Mouse (Mus musculus): ENCODE measurements around the gene Gpr137c. TPM values are rescaled to one million over a fixed set of nuclear protein-coding genes. Genes with fewer than 3 reads are reported as not detected.
A peak's percentile ranks its signal among the peaks of the same experiment; 100 is the strongest.

Gene Gpr137c
- polyA plus RNA-seq, 1 experiment from 2014 or later, result 12.6 TPM

DNA sequence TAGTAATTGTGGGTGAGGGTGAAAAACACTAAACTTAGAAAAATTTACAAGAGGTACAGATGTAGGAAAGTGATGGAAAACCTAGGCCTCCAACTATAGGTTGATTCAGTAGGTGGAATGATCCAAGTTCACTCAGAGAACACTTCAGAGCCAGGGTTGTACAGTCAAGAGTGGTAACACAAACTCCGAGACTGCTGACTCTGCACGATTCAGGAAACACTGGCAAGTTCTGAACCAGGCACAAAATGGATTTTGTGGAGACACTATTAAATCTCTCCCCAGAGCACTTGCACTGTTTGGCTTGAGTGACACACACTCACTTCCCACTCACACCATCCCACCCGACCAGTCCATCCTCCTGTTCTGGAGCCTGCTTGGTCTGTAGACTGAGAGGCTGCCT is 103.8 kb downstream of the Gpr137c start:
- Histone ChIP-seq H3K36me3 (no peaks in the 10 kb centered on the region), H3K27ac (no peak overlapping the region), H3K4me2 (replicated peaks) (no peak overlapping the region), H3K9ac (no peak overlapping the region), H3K4me1 (no peaks in the 10 kb centered on the region), H3K27me3 (replicated peaks) (0 out of 2 replicates have a peak, but pooled peaks cover 2% of the 10 kb centered on the region), H3K9me3 (no peaks in the 10 kb centered on the region), H3K4me3 (no peak overlapping the region)
- 87% methylated on average over 3 of the region's 3 CpGs for WGBS
- no peak for ATAC-seq (ENCODE audit: low FRiP score, low read depth)

DNA sequence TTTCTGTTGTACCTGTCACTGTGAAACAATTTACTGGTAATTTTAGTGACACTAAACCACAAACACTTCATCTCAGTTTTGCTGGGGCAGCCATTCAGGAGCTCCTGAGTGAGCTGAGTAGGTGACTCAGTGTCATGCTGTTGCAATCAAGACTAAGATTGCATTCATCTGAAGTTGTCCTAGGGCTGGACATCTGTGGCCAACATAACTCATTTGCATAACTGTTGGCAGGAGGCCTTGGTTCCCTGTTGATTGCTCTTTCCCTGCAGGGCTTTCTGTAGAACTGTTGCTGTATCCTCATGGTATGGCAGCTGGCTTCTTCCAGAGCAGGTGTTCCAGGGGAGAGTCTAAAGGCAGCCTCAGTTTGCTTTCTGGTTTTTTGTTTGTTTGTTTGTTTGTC is 106.0 kb downstream of the Gpr137c start:
- H3K4me1 ChIP-seq, result no peaks in the 10 kb centered on the region
- H3K4me2 ChIP-seq (replicated peaks), result no peak overlapping the region
- no peaks in the 10 kb centered on the region for H3K36me3 ChIP-seq
- no peak overlapping the region for H3K27ac ChIP-seq
- no peak overlapping the region for H3K4me3 ChIP-seq
- no peaks in the 10 kb centered on the region for H3K9me3 ChIP-seq
- H3K9ac ChIP-seq, result no peak overlapping the region
- H3K27me3 ChIP-seq (replicated peaks), result 0 out of 2 replicates have a peak, but pooled peaks cover 2% of the 10 kb centered on the region
- ATAC-seq (ENCODE audit: low FRiP score, low read depth), result no peak

DNA sequence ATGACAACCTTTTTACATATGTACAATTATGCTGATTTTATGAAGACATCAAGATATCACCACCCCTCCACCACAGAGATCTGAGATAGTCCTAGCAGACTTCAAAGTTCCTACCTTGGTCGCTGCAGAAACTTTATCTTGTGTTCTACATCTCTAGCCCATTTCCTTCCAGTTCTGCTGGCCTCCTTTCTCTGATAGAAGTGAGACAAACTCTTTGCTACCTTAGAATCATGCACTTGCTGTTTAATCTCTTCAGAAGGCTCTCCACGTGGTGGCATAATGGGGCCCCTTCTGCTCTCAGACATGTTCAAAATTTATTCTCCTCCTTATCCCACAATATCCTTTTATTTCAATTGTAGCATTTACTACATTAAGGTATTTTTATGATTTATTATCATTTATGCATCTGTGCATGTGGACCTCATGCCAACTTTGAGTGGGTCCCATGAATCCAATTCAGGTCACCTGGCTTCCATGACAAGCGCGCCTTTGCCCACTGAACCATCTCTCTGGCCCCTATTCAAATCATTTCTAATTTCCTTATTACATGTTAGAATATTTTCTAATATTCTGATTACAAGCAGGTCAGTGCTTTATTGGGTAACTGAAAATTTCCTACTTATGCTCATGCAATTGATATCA is 108.7 kb downstream of the Gpr137c start:
- Histone ChIP-seq H3K27me3 (replicated peaks) (no peaks in the 10 kb centered on the region), H3K36me3 (peaks cover 16% of the 10 kb centered on the region), H3K9ac (no peak overlapping the region), H3K9me3 (no peaks in the 10 kb centered on the region), H3K4me1 (peaks cover 6% of the 10 kb centered on the region), H3K4me3 (no peak overlapping the region), H3K4me2 (replicated peaks) (no peak overlapping the region), H3K27ac (no peak overlapping the region)
- 91% methylated on average over 4 of the region's 4 CpGs for WGBS
- no peak for ATAC-seq (ENCODE audit: low FRiP score, low read depth)

DNA sequence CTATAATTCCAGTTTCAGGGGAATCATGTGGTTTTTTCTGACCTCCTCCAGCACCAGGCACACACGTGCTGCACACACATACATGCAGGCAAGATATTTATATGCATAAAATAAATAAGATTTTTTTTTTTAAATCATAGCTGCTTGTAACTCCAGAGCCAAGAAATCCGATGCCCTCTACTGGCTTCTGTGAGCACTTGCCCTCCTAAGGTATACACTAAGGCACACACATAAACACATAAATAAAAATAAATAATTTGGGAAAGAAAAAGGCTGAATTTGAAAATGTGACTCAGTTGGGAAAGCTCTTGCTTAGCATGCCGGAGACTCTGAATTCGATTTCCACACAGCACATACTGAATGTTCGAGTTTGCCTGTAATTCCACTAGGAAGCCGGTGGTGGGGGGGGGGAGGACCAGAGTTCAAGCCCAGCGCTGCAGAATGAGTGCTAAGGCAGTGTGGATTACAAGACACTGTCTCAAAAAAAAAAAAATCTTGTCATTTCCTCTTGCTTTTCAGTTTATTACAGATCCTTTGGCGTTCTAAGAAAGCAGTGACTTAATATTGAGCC is 109.6 kb downstream of the Gpr137c start:
- no peak overlapping the region for H3K27ac ChIP-seq
- no peaks in the 10 kb centered on the region for H3K27me3 ChIP-seq (replicated peaks)
- WGBS, result 17% methylated on average over 8 of the region's 8 CpGs
- H3K9me3 ChIP-seq, result no peaks in the 10 kb centered on the region
- H3K36me3 ChIP-seq, result peaks cover 19% of the 10 kb centered on the region
- peak; percentile 33 for ATAC-seq (ENCODE audit: low FRiP score, low read depth)
- peak overlapping the region; percentile 60 for H3K4me2 ChIP-seq (replicated peaks)
- peak overlapping the region; percentile 75; the same call in 1 of the 2 replicates for H3K4me3 ChIP-seq
- 0 out of 2 replicates have a peak overlapping the region, but pooled peaks have one; percentile 87 for H3K9ac ChIP-seq
- peaks cover 6% of the 10 kb centered on the region for H3K4me1 ChIP-seq

DNA sequence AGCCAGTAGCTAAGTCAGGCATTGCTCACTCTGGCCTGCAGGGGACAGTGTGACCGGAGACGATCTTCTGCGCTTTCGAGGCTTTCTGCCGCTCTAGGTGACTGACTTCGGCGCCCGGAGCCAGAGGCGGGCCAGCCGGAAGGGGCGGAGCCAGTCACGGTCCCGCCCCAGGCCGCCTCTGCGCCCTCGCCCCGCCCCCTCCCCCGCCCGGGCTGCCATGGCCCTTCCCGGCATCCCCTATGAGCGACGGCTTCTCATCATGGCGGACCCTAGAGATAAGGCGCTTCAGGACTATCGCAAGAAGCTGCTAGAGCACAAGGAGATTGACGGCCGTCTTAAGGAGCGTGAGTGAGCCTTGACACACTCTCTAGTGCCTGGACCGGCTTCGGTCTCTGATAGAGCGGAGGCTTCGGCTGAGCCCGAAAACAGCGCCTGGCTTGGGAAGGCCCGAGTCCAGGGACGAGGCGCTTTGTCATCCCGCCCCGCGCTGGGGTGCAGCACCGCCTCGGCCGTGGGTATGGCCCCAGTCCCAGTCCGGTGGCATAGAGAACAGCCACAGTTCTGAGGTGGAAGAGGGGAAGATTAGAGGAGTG is 110.2 kb downstream of the Gpr137c start, which contains the start of gene Psmc6:
Gene Psmc6 (plus strand): TSS at position 200 of the 593 bp plus-strand sequence.
- WGBS, result under 1% methylated on average over 44 of the region's 44 CpGs
- H3K4me2 ChIP-seq (replicated peaks), result peak within 1 kb of the TSS; percentile 60
- H3K36me3 ChIP-seq, result peaks cover 22% of the 10 kb centered on the region
- H3K27me3 ChIP-seq (replicated peaks), result no peaks in the 10 kb centered on the region
- H3K9ac ChIP-seq, result peak within 1 kb of the TSS; percentile 87
- H3K27ac ChIP-seq, result peak within 1 kb of the TSS; percentile 80
- ATAC-seq (ENCODE audit: low FRiP score, low read depth), result peak; percentile 96
- peak within 1 kb of the TSS; percentile 75 for H3K4me3 ChIP-seq
- peaks cover 6% of the 10 kb centered on the region for H3K4me1 ChIP-seq
- H3K9me3 ChIP-seq, result no peaks in the 10 kb centered on the region

Other genes with a start within 250 kb of the Gpr137c start
- gene Ptger2, start 231.5 kb upstream of the Gpr137c start, polyA plus RNA-seq (2016; fragmentation: Nextera tagmentation; extraction: Ambion mirVana), result 0.48 and 0.84 TPM in 2 replicates
- 25.0 and 26.8 TPM in 2 replicates for gene Txndc16, start 611 bp downstream of the Gpr137c start, polyA plus RNA-seq (2016; fragmentation: Nextera tagmentation; extraction: Ambion mirVana)
- 29.5 and 32.0 TPM in 2 replicates for gene Ero1l, start 99.1 kb downstream of the Gpr137c start, polyA plus RNA-seq (2016; fragmentation: Nextera tagmentation; extraction: Ambion mirVana)
- 202 and 219 TPM in 2 replicates for gene Psmc6, start 110.1 kb downstream of the Gpr137c start, polyA plus RNA-seq (2016; fragmentation: Nextera tagmentation; extraction: Ambion mirVana)
- 47.1 and 52.0 TPM in 2 replicates for gene Styx, start 131.4 kb downstream of the Gpr137c start, polyA plus RNA-seq (2016; fragmentation: Nextera tagmentation; extraction: Ambion mirVana)
- gene Gnpnat1, start 185.2 kb downstream of the Gpr137c start, polyA plus RNA-seq (2016; fragmentation: Nextera tagmentation; extraction: Ambion mirVana), result 29.2 and 30.9 TPM in 2 replicates